Mouse (Mus musculus) thymus, postnatal 10 days (tissue): ENCODE data around the gene Anks1b.
A peak's percentile ranks its signal among the peaks of the same experiment; 100 is the strongest.

ENCODE experiments used
- DNase-seq, 2 experiments: peaks; one replicate each; pipeline ENCODE4 v3.0.0; 2021; ENCODE audit warnings: low spot score in 2 of 2

Anks1b gene

GRCm38 (mm10) chr10:90666746-90667145, 793.4 kb downstream of the Anks1b start:
- DNase-seq = no peak

GRCm38 (mm10) chr10:90670291-90670690, 797.0 kb downstream of the Anks1b start:
- no peak for DNase-seq

DNA sequence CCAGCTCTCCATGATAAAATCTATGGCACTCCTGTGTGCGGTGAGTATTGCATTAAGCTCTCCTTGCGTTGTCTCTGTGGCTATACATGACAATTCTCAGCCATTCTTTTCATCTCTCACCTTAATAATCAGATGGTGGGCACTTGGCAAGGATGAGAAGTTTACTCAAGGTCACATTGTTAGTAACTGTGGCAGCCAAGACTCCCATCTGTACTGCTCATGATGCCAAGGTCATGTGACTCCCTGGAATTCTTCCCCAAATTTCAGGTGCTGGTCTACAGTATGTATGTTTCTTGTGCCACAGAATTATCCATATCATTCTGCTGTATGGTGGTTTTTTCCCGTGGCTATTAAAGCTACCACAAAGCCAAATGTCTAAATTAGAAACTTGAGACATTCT, 798.8 kb downstream of the Anks1b start:
- DNase-seq = no peak

DNA sequence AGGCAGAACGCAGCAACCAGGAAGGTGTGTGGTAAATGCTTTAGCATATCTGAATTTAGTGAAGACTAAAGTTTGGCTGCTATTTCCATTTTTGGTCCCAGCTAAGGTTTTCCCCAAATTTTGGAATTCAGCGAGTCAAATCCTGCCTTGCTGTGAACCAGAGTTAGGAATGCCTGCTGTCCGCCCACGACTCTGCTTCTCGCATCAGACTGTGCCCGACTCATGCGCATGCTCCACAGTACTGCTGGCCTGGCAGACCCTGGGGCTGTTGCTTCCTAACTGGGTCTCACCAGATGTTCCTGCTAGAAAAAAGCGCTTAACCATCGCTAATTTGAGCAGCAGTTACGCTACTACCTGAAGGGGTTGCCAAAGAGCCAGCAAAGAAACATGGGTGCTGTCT, 801.1 kb downstream of the Anks1b start:
- no peak for DNase-seq

DNA sequence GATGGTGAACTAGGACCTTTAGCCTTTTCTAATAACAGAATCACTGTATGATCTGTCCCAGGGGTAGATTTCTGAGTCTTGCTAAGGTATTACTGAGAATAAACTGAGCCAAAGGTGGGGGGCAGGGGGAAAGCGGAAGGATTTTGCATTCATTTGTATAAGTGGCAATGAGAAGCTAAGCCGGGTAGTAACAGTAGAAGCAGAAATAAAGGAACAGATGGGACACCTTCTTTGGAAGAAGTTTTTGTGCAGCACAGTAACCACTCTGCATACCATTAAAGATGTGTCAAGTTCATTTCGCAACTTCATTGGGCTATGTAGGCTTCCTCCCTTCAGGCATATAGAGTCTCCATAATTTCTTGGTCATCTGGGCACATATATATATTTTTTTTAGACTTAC, 804.1 kb downstream of the Anks1b start:
- DNase-seq = no peak

- DNase-seq = no peak
Measured at GRCm38 (mm10) chr10:90679713-90680470, 806.6 kb downstream of the Anks1b start.

GRCm38 (mm10) chr10:90683813-90684212, 810.5 kb downstream of the Anks1b start:
- DNase-seq = no peak

- DNase-seq = no peak
Measured at GRCm38 (mm10) chr10:90685367-90685766, 812.1 kb downstream of the Anks1b start.

DNA sequence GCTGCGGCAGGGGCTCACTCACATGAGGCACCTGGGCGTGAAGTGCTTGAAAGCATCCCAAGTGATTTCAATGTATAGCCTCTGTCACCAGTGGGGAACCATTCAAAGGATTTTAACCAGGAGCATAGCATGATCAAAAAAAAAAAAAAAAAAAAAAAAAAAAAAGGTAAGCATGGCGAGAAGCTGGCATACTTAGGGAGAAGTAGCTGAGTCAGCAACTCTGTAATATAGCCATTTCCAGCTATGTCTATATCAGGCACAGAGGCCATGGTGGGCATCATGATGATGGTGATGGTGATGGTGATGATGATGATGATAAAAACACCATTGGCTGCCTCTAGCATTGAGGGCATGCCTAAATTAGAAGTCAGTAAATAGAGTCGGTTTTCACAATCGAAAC, 814.8 kb downstream of the Anks1b start:
- DNase-seq = no peak

GRCm38 (mm10) chr10:90688696-90689252, 815.5 kb downstream of the Anks1b start:
- no peak for DNase-seq

GRCm38 (mm10) chr10:90689854-90690513, 816.7 kb downstream of the Anks1b start:
- peak in 1 of 2 experiments; percentile 49 for DNase-seq

- DNase-seq = no peak
Measured at GRCm38 (mm10) chr10:90696687-90697086, 823.4 kb downstream of the Anks1b start.

DNA sequence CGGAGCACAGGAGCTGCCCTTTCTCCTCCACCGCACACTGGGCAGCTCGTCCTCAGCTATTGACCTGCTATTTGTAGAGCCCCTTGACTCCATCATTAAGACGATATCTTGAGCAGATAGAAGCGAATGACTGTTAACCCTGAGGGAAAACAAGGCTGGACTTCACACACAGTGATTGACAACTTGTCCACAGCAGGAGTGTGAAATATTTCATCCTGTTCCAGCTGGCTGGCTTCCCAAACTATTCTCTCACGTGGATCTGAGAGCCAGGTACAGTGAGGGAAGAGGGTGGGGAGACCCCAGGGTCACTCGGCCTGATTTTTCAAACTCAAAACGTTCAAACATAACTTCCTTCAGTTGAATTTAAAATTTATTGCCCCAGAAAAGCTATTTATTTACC, 824.1 kb downstream of the Anks1b start:
- no peak for DNase-seq

DNA sequence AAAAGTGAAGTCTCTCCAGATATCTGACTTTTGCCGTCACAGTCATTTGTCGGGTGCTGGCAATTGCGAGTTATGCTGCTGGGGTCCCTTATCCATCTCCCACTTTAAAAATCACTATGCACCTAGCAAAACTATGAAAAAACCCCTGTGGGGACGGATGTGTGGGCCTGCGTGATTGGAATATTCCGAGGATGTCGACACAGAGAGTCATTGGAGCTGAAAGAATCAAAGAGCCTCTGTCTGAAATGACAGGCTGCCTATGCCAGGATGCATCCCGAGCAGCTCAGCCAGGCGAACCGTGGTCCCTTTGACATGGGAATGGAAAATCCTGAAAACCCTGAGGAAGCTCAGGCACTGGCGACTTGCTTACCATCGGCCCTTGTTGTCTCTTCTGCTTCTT, 825.9 kb downstream of the Anks1b start:
- no peak for DNase-seq

DNA sequence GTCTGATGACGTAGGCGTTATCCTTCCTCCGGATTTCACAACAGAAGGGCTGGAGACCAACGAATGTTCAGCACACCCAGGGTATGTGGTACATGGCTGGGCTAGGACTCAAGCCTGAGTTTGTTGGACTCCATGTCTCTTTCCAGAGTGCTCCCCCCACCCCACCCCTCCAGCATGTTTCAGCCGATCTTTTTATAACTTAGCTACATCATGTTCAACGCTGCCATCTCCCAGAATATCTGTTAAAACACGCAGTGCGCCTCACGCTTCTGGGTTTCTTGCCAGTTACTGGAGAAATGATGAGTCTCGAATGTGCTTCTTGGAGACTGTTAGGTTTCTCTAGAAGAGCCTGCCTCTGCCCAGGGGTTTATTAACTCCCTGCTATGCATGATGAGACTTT, 831.3 kb downstream of the Anks1b start:
- no peak for DNase-seq

DNA sequence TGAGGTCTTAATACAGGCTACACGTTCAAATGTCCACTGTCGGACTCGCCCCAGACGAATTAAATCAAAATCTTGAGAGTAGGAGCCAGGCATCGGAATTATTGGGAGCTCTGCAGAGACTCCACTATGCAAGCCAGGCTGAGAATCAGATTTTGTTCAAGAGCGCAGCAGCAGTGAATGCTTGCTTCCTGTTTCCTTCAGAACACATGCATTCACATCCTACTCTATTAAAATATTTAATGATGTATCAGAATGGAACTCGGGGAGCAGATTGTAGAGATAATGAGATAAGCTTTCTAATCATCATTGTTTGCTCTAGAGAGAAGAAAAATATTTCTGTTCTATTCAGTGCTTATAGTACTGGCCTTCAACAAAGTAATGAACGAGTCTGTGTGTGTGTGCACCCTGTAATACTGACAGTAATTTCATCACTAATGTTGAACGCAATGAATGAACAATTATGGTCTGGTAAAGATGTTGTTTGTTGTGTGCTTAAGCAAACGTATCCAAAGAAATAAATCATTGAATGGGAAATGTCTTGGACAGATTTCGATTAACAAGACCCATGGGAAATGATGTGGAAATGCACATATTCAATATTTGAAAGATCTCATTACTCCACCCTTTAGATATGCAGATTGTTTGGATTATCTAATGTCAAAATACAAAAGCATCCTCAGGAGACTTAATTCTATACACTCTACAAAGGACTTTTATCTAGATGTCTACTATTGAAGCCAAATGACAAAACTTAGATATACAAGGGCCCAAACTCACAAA, 835.7 kb downstream of the Anks1b start:
- no peak for DNase-seq

GRCm38 (mm10) chr10:90709602-90709931, 836.3 kb downstream of the Anks1b start:
- DNase-seq = no peak

DNA sequence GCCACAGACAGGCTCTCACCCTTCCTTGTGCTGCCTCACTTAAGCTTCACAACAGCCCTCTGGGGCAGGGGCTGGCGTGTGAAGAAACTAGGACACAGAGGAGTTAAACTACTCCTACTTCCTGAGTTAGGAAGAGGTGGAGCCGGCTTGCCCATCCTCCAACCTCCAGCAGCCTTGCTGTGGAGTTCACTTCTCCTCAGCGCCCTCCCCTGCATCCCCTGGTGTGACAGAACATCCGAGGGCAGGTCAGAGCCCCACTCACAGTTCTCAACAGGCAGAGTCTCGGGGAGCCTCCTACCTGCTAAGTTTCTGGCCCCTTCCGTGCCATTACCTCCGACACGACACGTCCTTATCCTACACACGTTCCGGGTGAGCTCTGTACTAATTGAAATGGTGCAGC, 844.7 kb downstream of the Anks1b start:
- DNase-seq = no peak

GRCm38 (mm10) chr10:90718684-90719083, 845.4 kb downstream of the Anks1b start:
- no peak for DNase-seq

DNA sequence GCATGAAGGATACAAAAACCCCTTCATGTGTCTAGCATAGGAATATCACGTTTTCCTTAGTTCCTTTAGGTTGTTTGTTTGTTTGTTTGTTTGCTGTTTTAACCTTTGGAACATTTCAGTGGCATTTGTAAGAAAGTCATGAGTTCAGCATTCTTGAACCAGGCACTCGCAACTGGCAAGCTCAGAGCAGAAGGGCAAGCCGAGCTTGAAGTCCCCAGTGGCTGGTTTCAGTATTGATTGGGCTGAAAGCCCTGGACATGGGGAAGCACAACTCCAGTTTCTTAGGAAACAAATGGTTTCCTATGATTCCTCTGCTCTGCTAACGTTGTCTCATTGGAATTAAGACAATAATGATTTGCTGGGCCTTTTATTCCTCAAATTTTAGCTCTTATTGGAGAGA, 846.7 kb downstream of the Anks1b start:
- DNase-seq = no peak

DNA sequence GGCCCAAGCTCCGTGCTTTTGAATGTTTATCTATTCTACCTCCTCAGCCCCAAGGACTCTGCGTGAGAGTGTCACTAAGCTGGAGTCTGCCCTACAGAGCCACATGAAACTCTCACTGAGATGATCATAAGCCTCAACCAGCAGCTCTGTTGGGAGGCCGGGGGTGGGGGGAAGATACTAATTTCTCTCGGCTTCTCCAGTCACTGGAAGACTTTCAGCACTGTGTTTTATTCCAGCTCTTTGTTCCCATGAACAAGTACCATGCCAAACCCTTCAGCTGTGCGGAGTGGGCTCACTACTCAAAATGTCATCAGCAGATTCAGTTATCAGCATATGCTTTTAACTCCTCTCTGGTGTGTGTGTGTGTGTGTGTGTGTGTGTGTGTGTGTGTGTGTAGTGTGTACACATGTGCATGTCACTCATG, 849.8 kb downstream of the Anks1b start:
- no peak for DNase-seq

GRCm38 (mm10) chr10:90723941-90724341, 850.6 kb downstream of the Anks1b start:
- no peak for DNase-seq

DNA sequence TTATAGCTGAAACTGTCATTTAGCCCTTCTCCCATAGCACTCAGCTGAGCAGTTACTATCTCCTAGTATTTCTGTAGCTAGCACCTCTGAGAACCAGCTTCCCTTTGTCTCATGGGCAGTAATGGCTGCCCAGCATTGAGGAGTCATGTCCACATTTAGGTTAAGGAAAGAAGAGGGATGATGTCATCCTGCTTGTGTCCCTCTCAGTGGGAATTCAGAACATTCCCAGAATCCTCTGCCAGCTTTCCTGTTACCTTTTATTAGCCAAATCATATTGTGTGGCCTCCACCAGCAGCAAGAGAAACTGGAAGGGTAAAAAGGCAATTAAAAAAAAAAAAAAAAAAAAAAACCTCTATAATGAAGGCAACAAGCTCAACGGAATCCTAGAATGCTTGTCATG, 851.6 kb downstream of the Anks1b start:
- no peak for DNase-seq
